8 mouse cellular contexts compared by ENCODE assay signal in genomic region chr8:47939933-47940870, GRCm38 (mm10). TPM values are rescaled to one million over a fixed set of nuclear protein-coding genes. Genes with fewer than 3 reads are reported as not detected.
DNase-seq lines count a peak whose midpoint lies in the region; ATAC-seq and TF ChIP-seq lines count a peak whose summit lies in the region.
"Had no signal": no experiment of that assay in that cellular context is flagged by ENCODE, and none has a peak within 500 bp of the region (broad histone marks: within the 10 kb centered on the region; RNA-seq: fewer than 3 reads in every experiment).

No protein-coding gene starts in this region.

- H3K4me2 ChIP-seq in hindbrain, embryonic 15.5 days, result no peak overlapping the region

- H3K79me2 ChIP-seq in macrophage (ENCODE audit: inconsistent target), result peaks cover 25% of the 10 kb centered on the region; the same call in 1 of the 2 replicates

- H3K4me3 ChIP-seq in layer of hippocampus, adult 2 months, result no peak overlapping the region
- H3K4me3 ChIP-seq in hindbrain, embryonic 15.5 days, result no peak overlapping the region
- H3K4me3 ChIP-seq in macrophage (ENCODE audit: inconsistent target), result no peak overlapping the region

- H3K27me3 ChIP-seq in hindbrain, embryonic 15.5 days, result no peaks in the 10 kb centered on the region

- H3K27ac ChIP-seq in layer of hippocampus, adult 2 months, result peak overlapping the region; percentile 52
- H3K27ac ChIP-seq in hindbrain, embryonic 15.5 days (replicated peaks), result peak overlapping the region; percentile 53; the same call in 1 of the 2 replicates
- peak overlapping the region; percentile 44 for H3K27ac ChIP-seq in macrophage

- 82% methylated on average over 10 of the region's 10 CpGs for WGBS in hindbrain, embryonic 15.5 days
- WGBS in macrophage (ENCODE audit: missing documents), result 79% methylated on average over 10 of the region's 10 CpGs

- no peak for TF ChIP-seq CTCF in layer of hippocampus, adult 2 months (conservative IDR thresholded peaks at IDR 0.05)

- H3K9ac ChIP-seq in hindbrain, embryonic 15.5 days, result no peak overlapping the region

- H3K9me3 ChIP-seq in hindbrain, embryonic 15.5 days, result no peaks in the 10 kb centered on the region

- DNase-seq in layer of hippocampus, adult 2 months (ENCODE audit: low spot score in 2 of 2), result no peak
- no peak for DNase-seq in layer of hippocampus, adult 9-11 months
- no peak for DNase-seq in layer of hippocampus, postnatal 14 days (ENCODE audit: low spot score in 2 of 2)
- no peak for DNase-seq in ovary, postnatal 14 days (ENCODE audit: low spot score)
- DNase-seq: spleen, adult 18-20 months had no signal

- H3K4me1 ChIP-seq in hindbrain, embryonic 15.5 days (replicated peaks), result peaks cover 5% of the 10 kb centered on the region; the same call in 1 of the 2 replicates

- peak; percentile 44; the same call in 1 of the 2 replicates for ATAC-seq in granulocyte monocyte progenitor cell, adult 5-6 weeks (replicated peaks; ENCODE audit: poor library complexity, severe bottlenecking)
- ATAC-seq in hindbrain, embryonic 15.5 days (ENCODE audit: low FRiP score, low read depth), result peak; percentile 6; the same call in 1 of the 2 replicates

- no peaks in the 10 kb centered on the region for H3K36me3 ChIP-seq in hindbrain, embryonic 15.5 days
- no peaks in the 10 kb centered on the region for H3K36me3 ChIP-seq in macrophage (ENCODE audit: inconsistent target)

RNA-seq across cellular contexts. Expression of gene Wwc2, which starts 50.5 kb away (rescaled TPM):
- total RNA-seq in layer of hippocampus, adult 2 months (2021), result 10 to 100 TPM; 27.0 to 28.2 TPM
- total RNA-seq in granulocyte monocyte progenitor cell, adult 5-6 weeks (2014; fragmentation: Nextera tagmentation), result 4.2 and 8.9 TPM in 2 replicates
- 5.8 and 6.7 TPM in 2 replicates for total RNA-seq in granulocyte monocyte progenitor cell, adult 5-6 weeks (2017)
- polyA plus RNA-seq in hindbrain, embryonic 15.5 days (2015; fragmentation: Nextera tagmentation; extraction: Ambion mirVana), result 6.0 and 7.2 TPM in 2 replicates
- total RNA-seq in macrophage (2018; cell fraction: chromatin; rRNA removed), result 10 to 100 TPM in 25 of 26 experiments, 1 to 10 TPM in 1; 9.5 to 37.3 (median 20.5) TPM
- 10 to 100 TPM in 12 of 26 experiments, 1 to 10 TPM in 14; 5.1 to 13.7 (median 9.1) TPM for total RNA-seq in macrophage (2018; cell fraction: cytosol; rRNA removed)
- total RNA-seq in macrophage (2018; cell fraction: nucleus; rRNA removed), result 10 to 100 TPM in 25 of 26 experiments, 1 to 10 TPM in 1; 9.2 to 33.9 (median 16.2) TPM
- 5.6 to 8.6 TPM (median 6.8 TPM) in 3 replicates for polyA plus RNA-seq in macrophage (2018)
- total RNA-seq in layer of hippocampus, postnatal 14 days (2021), result 10 to 100 TPM; 28.0 to 29.4 TPM
